ENCODE assay signal across 35 mouse cellular contexts in the genomic region with DNA sequence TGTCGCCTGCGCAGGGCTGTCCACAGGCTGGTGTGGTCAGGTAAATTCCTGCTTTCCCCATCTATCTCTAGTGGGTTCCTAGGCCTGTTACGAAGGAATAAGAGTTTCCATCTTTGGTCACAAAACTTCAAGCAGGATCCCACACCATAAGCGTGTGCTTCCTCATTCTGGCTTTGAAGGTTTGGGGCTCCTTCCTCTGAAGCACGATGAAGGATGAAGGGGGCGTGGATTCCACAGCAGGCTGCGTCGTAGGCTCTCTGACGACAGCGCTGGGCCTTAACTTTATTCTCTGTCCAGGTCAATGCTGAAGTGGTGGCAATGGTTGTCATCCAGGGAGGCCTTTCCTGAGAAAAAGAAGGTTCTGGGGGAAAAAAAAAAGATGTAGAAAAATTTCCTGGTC. TPM values are rescaled to one million over a fixed set of nuclear protein-coding genes. Genes with fewer than 3 reads are reported as not detected.
DNase-seq lines count a peak whose midpoint lies in the region; ATAC-seq and TF ChIP-seq lines count a peak whose summit lies in the region.
"Had no signal": no experiment of that assay in that cellular context is flagged by ENCODE, and none has a peak within 500 bp of the region (broad histone marks: within the 10 kb centered on the region; RNA-seq: fewer than 3 reads in every experiment).

No protein-coding gene starts in this region.

- TF ChIP-seq CTCF in liver, postnatal 0 days (IDR thresholded peaks at IDR 0.05; ENCODE audit: low read depth), result no peak

- peak; percentile 91 to 96 for ATAC-seq in hematopoietic stem cell, adult 5-6 weeks (replicated peaks in 1 of 2; ENCODE audit: insufficient read depth in 1 of 2, low FRiP score in 2 of 2, low TSS enrichment in 1 of 2, low read depth in 1 of 2, poor library complexity in 2 of 2, severe bottlenecking in 2 of 2)
- peak; percentile 82 for ATAC-seq in neutrophil, adult 5-6 weeks (ENCODE audit: extremely low read depth, insufficient number of reproducible peaks, low FRiP score, poor library complexity, severe bottlenecking)
- ATAC-seq in cerebellum, adult (ENCODE audit: insufficient number of reproducible peaks, low FRiP score, low TSS enrichment), result no peak
- no peak for ATAC-seq in liver, postnatal 0 days
- ATAC-seq: CD4-positive, CD25-positive, alpha-beta regulatory T cell, adult 4 months; forebrain, embryonic 15.5 days; hindbrain, embryonic 16.5 days; midbrain, embryonic 16.5 days had no signal

- WGBS in liver, postnatal 0 days (ENCODE audit: insufficient replicate concordance), result 43% methylated on average over 10 of the region's 10 CpGs

- H3K27me3 ChIP-seq in liver, postnatal 0 days (ENCODE audit: insufficient read depth, low read length), result no peaks in the 10 kb centered on the region
- H3K27me3 ChIP-seq: embryonic facial prominence, embryonic 13.5 days; forebrain, embryonic 15.5 days; limb, embryonic 15.5 days; neural tube, embryonic 13.5 days had no signal

- no peak overlapping the region for H3K9ac ChIP-seq in liver, postnatal 0 days (replicated peaks)
- H3K9ac ChIP-seq: embryonic facial prominence, embryonic 13.5 days; forebrain, embryonic 15.5 days; heart, embryonic 13.5 days; limb, embryonic 15.5 days; liver, embryonic 13.5 days; neural tube, embryonic 13.5 days had no signal

- H3K9me3 ChIP-seq in liver, postnatal 0 days (ENCODE audit: low read length), result no peaks in the 10 kb centered on the region
- H3K9me3 ChIP-seq: embryonic facial prominence, embryonic 13.5 days; forebrain, embryonic 10.5 days; forebrain, embryonic 15.5 days; limb, embryonic 10.5 days; limb, embryonic 15.5 days; liver, embryonic 13.5 days had no signal

- H3K4me2 ChIP-seq in liver, postnatal 0 days (ENCODE audit: low read depth, low read length), result no peak overlapping the region
- H3K4me2 ChIP-seq: embryonic facial prominence, embryonic 13.5 days; forebrain, embryonic 15.5 days; heart, embryonic 13.5 days; limb, embryonic 15.5 days; liver, embryonic 13.5 days; neural tube, embryonic 13.5 days had no signal

- no peaks in the 10 kb centered on the region for H3K4me1 ChIP-seq in liver, postnatal 0 days (ENCODE audit: insufficient read depth)
- H3K4me1 ChIP-seq: embryonic facial prominence, embryonic 13.5 days; forebrain, embryonic 10.5 days; forebrain, embryonic 15.5 days; limb, embryonic 10.5 days; limb, embryonic 15.5 days; liver, embryonic 13.5 days; midbrain, embryonic 10.5 days; neural tube, embryonic 13.5 days had no signal

- DNase-seq in thymus, postnatal 0 days (ENCODE audit: low spot score), result peak; percentile 66
- DNase-seq in thymus, postnatal 4 days, result no peak
- no peak for DNase-seq in liver, postnatal 0 days
- DNase-seq in cerebellum, adult 11-12 months, result no peak
- DNase-seq: adrenal gland, postnatal 10 days; cerebellum, adult 11 months; cerebellum, adult 9-11 months; gastrocnemius, postnatal 25 days; heart, adult 18-20 months; heart, postnatal 10 days; kidney, adult 2 months; layer of hippocampus, adult 9-11 months; liver, embryonic 13.5 days; lung, adult 2 months; lung, postnatal 10 days; retina, postnatal 1 day; right cerebral cortex, postnatal 14 days had no signal

- no peak overlapping the region for H3K4me3 ChIP-seq in liver, postnatal 0 days (ENCODE audit: low read depth, low read length)
- H3K4me3 ChIP-seq: embryonic facial prominence, embryonic 13.5 days; forebrain, embryonic 10.5 days; forebrain, embryonic 15.5 days; heart, embryonic 13.5 days; limb, embryonic 10.5 days; limb, embryonic 15.5 days; liver, embryonic 13.5 days; midbrain, embryonic 10.5 days; myocyte; neural tube, embryonic 13.5 days had no signal

- H3K36me3 ChIP-seq in liver, postnatal 0 days (replicated peaks; ENCODE audit: insufficient read depth, low read length), result no peaks in the 10 kb centered on the region
- H3K36me3 ChIP-seq: embryonic facial prominence, embryonic 13.5 days; forebrain, embryonic 10.5 days; forebrain, embryonic 15.5 days; heart, embryonic 13.5 days; limb, embryonic 10.5 days; limb, embryonic 15.5 days; liver, embryonic 13.5 days; midbrain, embryonic 10.5 days; neural tube, embryonic 13.5 days had no signal

- no peak overlapping the region for H3K27ac ChIP-seq in liver, postnatal 0 days (ENCODE audit: low read depth)
- H3K27ac ChIP-seq: embryonic facial prominence, embryonic 13.5 days; forebrain, embryonic 10.5 days; forebrain, embryonic 15.5 days; heart, embryonic 13.5 days; kidney, postnatal 0 days; limb, embryonic 10.5 days; limb, embryonic 15.5 days; liver, embryonic 13.5 days; macrophage; midbrain, embryonic 10.5 days; neural tube, embryonic 13.5 days had no signal

- no peak for TF ChIP-seq EP300 in liver, postnatal 0 days (IDR thresholded peaks at IDR 0.05; ENCODE audit: low read depth)

RNA-seq across cellular contexts. Expression of gene Cyp11a1, which starts 25.6 kb away (rescaled TPM):
- polyA plus RNA-seq in thymus, postnatal 0 days (2015; fragmentation: Nextera tagmentation; extraction: Ambion mirVana), result 2.2 and 2.7 TPM in 2 replicates
- total RNA-seq in hematopoietic stem cell, adult 5-6 weeks (2017), result 1.2 and 1.9 TPM in 2 replicates
- total RNA-seq in neutrophil, adult 5-6 weeks (2017), result 2.6 and 2.7 TPM in 2 replicates
- 0.43 and 0.51 TPM in 2 replicates for polyA plus RNA-seq in liver, postnatal 0 days (2015; fragmentation: Nextera tagmentation; extraction: Ambion mirVana)
- total RNA-seq: heart, adult 18-20 months had no signal
- polyA plus RNA-seq: CD4-positive, CD25-positive, alpha-beta regulatory T cell, adult 4 months; forebrain, embryonic 10.5 days; hindbrain, embryonic 11.5 days; macrophage had no signal

RNA-seq across cellular contexts. Expression of gene Sema7a, which starts 40.7 kb away (rescaled TPM):
- 3.4 and 4.0 TPM in 2 replicates for polyA plus RNA-seq in thymus, postnatal 0 days (2015; fragmentation: Nextera tagmentation; extraction: Ambion mirVana)
- total RNA-seq in hematopoietic stem cell, adult 5-6 weeks (2017), result 4.1 and 4.3 TPM in 2 replicates
- total RNA-seq in neutrophil, adult 5-6 weeks (2017), result 7.0 and 7.4 TPM in 2 replicates
- 0.11 TPM in 1 of 2 replicates, not detected in the other for polyA plus RNA-seq in liver, postnatal 0 days (2015; fragmentation: Nextera tagmentation; extraction: Ambion mirVana)
- polyA plus RNA-seq: CD4-positive, CD25-positive, alpha-beta regulatory T cell, adult 4 months; liver, embryonic 13.5 days had no signal

Comparison
In these comparisons a context has a peak if more than half of its experiments do, and no peak if none do; other contexts are left out.
1. ATAC-seq: peak in hematopoietic stem cell, adult 5-6 weeks (2 of 2) and neutrophil, adult 5-6 weeks (single experiment); none in cerebellum, adult (single experiment) and liver, postnatal 0 days (single experiment).